Mouse (Mus musculus) forebrain, embryonic 13.5 days (tissue): ENCODE results near the gene Ckap2. TPM values are rescaled to one million over a fixed set of nuclear protein-coding genes. Genes with fewer than 3 reads are reported as not detected.
"Not testable (repeated sequence)": the region's sequence is repeated elsewhere in the genome, so short reads cannot be mapped to it uniquely, and the experiment has no call there.

Experiments
- ATAC-seq: fragments of 200-750 bp; cut with Nextera tagmentation; 2 replicates; pipeline ENCODE4 v1.8.0; 2017
- H3K27ac ChIP-seq: fragments of 300-500 bp; sonication (generic); 2 replicates; pipeline ENCODE4 v1.5.1; 2015; ENCODE audit warnings: inconsistent platforms, mild to moderate bottlenecking, moderate library complexity
- H3K27me3 ChIP-seq: fragments of 300-500 bp; sonication (generic); 2 replicates; pipeline ENCODE4 v1.6.1; 2015; ENCODE audit warnings: mild to moderate bottlenecking, inconsistent platforms
- H3K36me3 ChIP-seq: fragments of 300-500 bp; sonication (generic); 2 replicates; pipeline ENCODE4 v1.6.1; 2015; ENCODE audit warnings: mild to moderate bottlenecking, inconsistent platforms; ENCODE audit not compliant: poor library complexity, severe bottlenecking
- H3K4me1 ChIP-seq: fragments of 300-500 bp; sonication (generic); 2 replicates; pipeline ENCODE4 v1.6.1; 2015; ENCODE audit warnings: inconsistent platforms
- H3K4me2 ChIP-seq: fragments of 300-500 bp; sonication (generic); 2 replicates; pipeline ENCODE4 v1.6.1; 2015; ENCODE audit warnings: inconsistent platforms, mild to moderate bottlenecking, moderate library complexity
- H3K4me3 ChIP-seq: fragments of 300-500 bp; sonication (generic); 2 replicates; pipeline ENCODE4 v1.5.1; 2015; ENCODE audit warnings: mild to moderate bottlenecking, inconsistent platforms
- H3K9ac ChIP-seq: fragments of 300-500 bp; sonication (generic); 2 replicates; pipeline ENCODE4 v1.6.1; 2015; ENCODE audit warnings: mild to moderate bottlenecking, inconsistent platforms
- H3K9me3 ChIP-seq: fragments of 300-500 bp; sonication (generic); replicated peaks from 2 replicates; pipeline ENCODE4 v1.6.1; 2016; ENCODE audit warnings: inconsistent platforms
- WGBS: fragments of 180-500 bp; shearing (Covaris S2); methylation state at CpG from one replicate; pipeline ENCODE4 v1.1.7; 2015; 5-methylcytosine and 5-hydroxymethylcytosine counted together
- polyA plus RNA-seq: library from polyadenylated mRNA; unstranded; fragments of >200 nt; fragmentation: Nextera tagmentation; extraction: Ambion mirVana; gene quantifications from 2 replicates; pipeline ENCODE4 v1.2.1, GENCODE M21; 2015

Ckap2 gene
- polyA plus RNA-seq, 1 experiment from 2014 or later = 51.4 TPM

- Histone ChIP-seq H3K9ac (no peak overlapping the region), H3K4me3 (no peak overlapping the region), H3K4me1 (no peaks in the 10 kb centered on the region), H3K27me3 (no peaks in the 10 kb centered on the region), H3K4me2 (no peak overlapping the region), H3K9me3 (no peaks in the 10 kb centered on the region), H3K36me3 (peaks cover 31% of the 10 kb centered on the region), H3K27ac (no peak overlapping the region)
- WGBS = 85% methylated on average over 6 of the region's 6 CpGs
- ATAC-seq = no peak
Measured at GRCm38 (mm10) chr8:22145831-22146230, 39.8 kb downstream of the Ckap2 start.

- H3K9ac ChIP-seq = no peak overlapping the region
- H3K27ac ChIP-seq = no peak overlapping the region
- no peak overlapping the region for H3K4me3 ChIP-seq
- ATAC-seq = no peak
- peaks cover 31% of the 10 kb centered on the region for H3K36me3 ChIP-seq
- H3K4me2 ChIP-seq = no peak overlapping the region
- H3K4me1 ChIP-seq = no peaks in the 10 kb centered on the region
- H3K27me3 ChIP-seq = no peaks in the 10 kb centered on the region
- WGBS = 93% methylated on average over 1 of the region's 1 CpGs
- no peaks in the 10 kb centered on the region for H3K9me3 ChIP-seq
Measured at GRCm38 (mm10) chr8:22143764-22144491, 41.7 kb downstream of the Ckap2 start.

GRCm38 (mm10) chr8:22142592-22142991, 43.0 kb downstream of the Ckap2 start:
- no peak overlapping the region for H3K9ac ChIP-seq
- H3K4me2 ChIP-seq = no peak overlapping the region
- H3K27me3 ChIP-seq = no peaks in the 10 kb centered on the region
- H3K4me3 ChIP-seq = no peak overlapping the region
- no peaks in the 10 kb centered on the region for H3K9me3 ChIP-seq
- ATAC-seq = no peak
- 82% methylated on average over 4 of the region's 4 CpGs for WGBS
- peaks cover 22% of the 10 kb centered on the region for H3K36me3 ChIP-seq
- H3K27ac ChIP-seq = no peak overlapping the region
- no peaks in the 10 kb centered on the region for H3K4me1 ChIP-seq

- WGBS = 86% methylated on average over 4 of the region's 4 CpGs
- Histone ChIP-seq H3K4me2 (no peak overlapping the region), H3K4me1 (no peaks in the 10 kb centered on the region), H3K4me3 (no peak overlapping the region), H3K9me3 (no peaks in the 10 kb centered on the region), H3K36me3 (peaks cover 16% of the 10 kb centered on the region; the same call in 1 of the 2 replicates), H3K9ac (no peak overlapping the region), H3K27me3 (no peaks in the 10 kb centered on the region), H3K27ac (no peak overlapping the region)
- ATAC-seq = no peak
Measured at GRCm38 (mm10) chr8:22141836-22142385, 43.7 kb downstream of the Ckap2 start.

GRCm38 (mm10) chr8:22136462-22136861, 49.2 kb downstream of the Ckap2 start:
- H3K36me3 ChIP-seq = peaks cover 13% of the 10 kb centered on the region
- not testable (repeated sequence) for H3K4me3 ChIP-seq, ATAC-seq, H3K9me3 ChIP-seq, H3K27ac ChIP-seq, H3K4me1 ChIP-seq, H3K9ac ChIP-seq, H3K27me3 ChIP-seq, H3K4me2 ChIP-seq
- WGBS = 85% methylated on average over 9 of the region's 9 CpGs

- no peaks in the 10 kb centered on the region for H3K9me3 ChIP-seq
- WGBS = 88% methylated on average over 5 of the region's 5 CpGs
- no peaks in the 10 kb centered on the region for H3K27me3 ChIP-seq
- H3K4me3 ChIP-seq = no peak overlapping the region
- H3K9ac ChIP-seq = no peak overlapping the region
- no peak overlapping the region for H3K27ac ChIP-seq
- H3K4me1 ChIP-seq = no peaks in the 10 kb centered on the region
- peaks cover 18% of the 10 kb centered on the region for H3K36me3 ChIP-seq
- ATAC-seq = no peak
- H3K4me2 ChIP-seq = no peak overlapping the region
Measured at GRCm38 (mm10) chr8:22134750-22135135, 50.9 kb downstream of the Ckap2 start.

- Histone ChIP-seq H3K9me3 (no peaks in the 10 kb centered on the region), H3K4me1 (no peaks in the 10 kb centered on the region), H3K9ac (no peak overlapping the region), H3K27ac (no peak overlapping the region), H3K4me3 (no peak overlapping the region), H3K4me2 (no peak overlapping the region), H3K36me3 (peaks cover 20% of the 10 kb centered on the region), H3K27me3 (no peaks in the 10 kb centered on the region)
- ATAC-seq = no peak
- WGBS = 92% methylated on average over 7 of the region's 7 CpGs
Measured at GRCm38 (mm10) chr8:22134078-22134749, 51.4 kb downstream of the Ckap2 start.

GRCm38 (mm10) chr8:22132062-22132461, 53.6 kb downstream of the Ckap2 start:
- H3K9ac ChIP-seq = no peak overlapping the region
- peaks cover 40% of the 10 kb centered on the region for H3K36me3 ChIP-seq
- H3K27me3 ChIP-seq = no peaks in the 10 kb centered on the region
- WGBS = 91% methylated on average over 12 of the region's 12 CpGs
- H3K4me1 ChIP-seq = no peaks in the 10 kb centered on the region
- H3K27ac ChIP-seq = no peak overlapping the region
- no peak overlapping the region for H3K4me2 ChIP-seq
- ATAC-seq = no peak
- H3K4me3 ChIP-seq = no peak overlapping the region
- H3K9me3 ChIP-seq = no peaks in the 10 kb centered on the region

GRCm38 (mm10) chr8:22124220-22125152, 61.1 kb downstream of the Ckap2 start, which contains the start of gene Nek5:
TSS of gene Nek5 (minus strand) at chr8:22125053.
- WGBS = under 1% methylated on average over 29 of the region's 29 CpGs
- H3K36me3 ChIP-seq = peaks cover 30% of the 10 kb centered on the region
- H3K27ac ChIP-seq = no peak within 1 kb of the TSS
- H3K9ac ChIP-seq = peak within 1 kb of the TSS; percentile 50
- peaks cover 7% of the 10 kb centered on the region for H3K4me1 ChIP-seq
- H3K4me2 ChIP-seq = peak within 1 kb of the TSS; percentile 82
- no peaks in the 10 kb centered on the region for H3K9me3 ChIP-seq
- peak within 1 kb of the TSS; percentile 42 for H3K4me3 ChIP-seq
- H3K27me3 ChIP-seq = no peaks in the 10 kb centered on the region
- peak; percentile 86 for ATAC-seq
